ENCODE assay signal across 15 mouse cellular contexts in genomic region chr7:100758718-100759117, GRCm38 (mm10). TPM values are rescaled to one million over a fixed set of nuclear protein-coding genes. Genes with fewer than 3 reads are reported as not detected.
DNase-seq lines count a peak whose midpoint lies in the region; ATAC-seq and TF ChIP-seq lines count a peak whose summit lies in the region.
"Had no signal": no experiment of that assay in that cellular context is flagged by ENCODE, and none has a peak within 500 bp of the region (broad histone marks: within the 10 kb centered on the region; RNA-seq: fewer than 3 reads in every experiment).

No protein-coding gene starts in this region.

- WGBS in cerebellum, adult 2 months = 8% methylated on average over 7 of the region's 7 CpGs
- 59% methylated on average over 7 of the region's 7 CpGs for WGBS in forebrain, embryonic 16.5 days

- H3K36me3 ChIP-seq in forebrain, embryonic 16.5 days (ENCODE audit: control insufficient read depth, insufficient read depth) = no peaks in the 10 kb centered on the region
- H3K36me3 ChIP-seq: neural tube, embryonic 12.5 days had no signal

- no peak for TF ChIP-seq POLR2A in cerebellum, adult 2 months (IDR thresholded peaks at IDR 0.05; ENCODE audit: borderline replicate concordance, insufficient read depth, low read length)

- H3K9me3 ChIP-seq in forebrain, embryonic 16.5 days (ENCODE audit: control insufficient read depth, low read length) = peaks cover 4% of the 10 kb centered on the region; the same call in 1 of the 2 replicates
- H3K9me3 ChIP-seq: limb, embryonic 10.5 days had no signal

- TF ChIP-seq CTCF in cerebellum, adult 2 months (IDR thresholded peaks at IDR 0.05; ENCODE audit: borderline replicate concordance, insufficient read depth, low read depth, low read length) = no peak
- TF ChIP-seq CTCF in left cerebral cortex, adult 2 months (IDR thresholded peaks at IDR 0.05) = no peak

- H3K27me3 ChIP-seq in cerebellum, adult 2 months (ENCODE audit: control insufficient read depth, insufficient read depth, low read length) = no peaks in the 10 kb centered on the region
- no peaks in the 10 kb centered on the region for H3K27me3 ChIP-seq in forebrain, embryonic 16.5 days (replicated peaks; ENCODE audit: control insufficient read depth, insufficient read depth, low read length)
- H3K27me3 ChIP-seq: midbrain, embryonic 13.5 days; neural tube, embryonic 12.5 days had no signal

- peaks cover 10% of the 10 kb centered on the region for H3K4me1 ChIP-seq in cerebellum, adult 2 months (ENCODE audit: control insufficient read depth, insufficient read depth, low read length)
- peaks cover 8% of the 10 kb centered on the region for H3K4me1 ChIP-seq in forebrain, embryonic 16.5 days (replicated peaks; ENCODE audit: control insufficient read depth, insufficient read depth, low read length)
- H3K4me1 ChIP-seq: limb, embryonic 10.5 days; neural tube, embryonic 12.5 days had no signal

- no peak for ATAC-seq in forebrain, embryonic 16.5 days
- ATAC-seq: midbrain, embryonic 13.5 days had no signal

- DNase-seq in layer of hippocampus, adult 18-20 months (ENCODE audit: low spot score in 2 of 2) = peak; percentile 32 to 51
- no peak for DNase-seq in layer of hippocampus, postnatal 10 days (ENCODE audit: low spot score in 2 of 2)
- peak; percentile 71 to 82 for DNase-seq in cerebellum, adult 2 months
- DNase-seq in retina, embryonic 14.5 days (ENCODE audit: low spot score) = peak; percentile 9
- DNase-seq in gastrocnemius, postnatal 4 days (ENCODE audit: low spot score in 2 of 2) = no peak
- DNase-seq in ovary, postnatal 14 days (ENCODE audit: low spot score) = no peak
- DNase-seq in left cerebral cortex, adult 2 months (ENCODE audit: extremely low spot score in 1 of 2, low spot score in 2 of 2) = no peak
- DNase-seq: thymus, postnatal 25 days had no signal

- no peak overlapping the region for H3K9ac ChIP-seq in forebrain, embryonic 16.5 days (replicated peaks; ENCODE audit: low read depth, low read length)
- H3K9ac ChIP-seq: liver, embryonic 14.5 days; midbrain, embryonic 13.5 days; neural tube, embryonic 12.5 days had no signal

- no peak overlapping the region for H3K4me2 ChIP-seq in forebrain, embryonic 16.5 days (ENCODE audit: low read length)
- H3K4me2 ChIP-seq: heart, embryonic 11.5 days; midbrain, embryonic 13.5 days; neural tube, embryonic 12.5 days had no signal

- intact Hi-C loops in left cerebral cortex, adult 2 months (cut with DNase I) = no loop called here

- no peak overlapping the region for H3K27ac ChIP-seq in cerebellum, adult 2 months (ENCODE audit: insufficient read depth, low read length)
- H3K27ac ChIP-seq in forebrain, embryonic 16.5 days (ENCODE audit: low read length) = peak overlapping the region; percentile 53
- no peak overlapping the region for H3K27ac ChIP-seq in left cerebral cortex, adult 2 months
- H3K27ac ChIP-seq: kidney, postnatal 0 days; limb, embryonic 10.5 days; liver, embryonic 14.5 days; midbrain, embryonic 13.5 days; neural tube, embryonic 12.5 days had no signal

- H3K4me3 ChIP-seq in cerebellum, adult 2 months (replicated peaks; ENCODE audit: insufficient read depth, low read depth, low read length) = no peak overlapping the region
- no peak overlapping the region for H3K4me3 ChIP-seq in forebrain, embryonic 16.5 days (replicated peaks; ENCODE audit: low read length)
- no peak overlapping the region for H3K4me3 ChIP-seq in left cerebral cortex, adult 2 months
- H3K4me3 ChIP-seq: limb, embryonic 10.5 days; midbrain, embryonic 13.5 days; neural tube, embryonic 12.5 days had no signal

RNA-seq across cellular contexts. Expression of gene Fam168a, which starts 52.3 kb away (rescaled TPM):
- total RNA-seq in layer of hippocampus, adult 18-20 months (2021) = 100 to 1,000 TPM; 217 to 233 TPM
- total RNA-seq in layer of hippocampus, postnatal 10 days (2021) = 100 to 1,000 TPM; 228 to 260 TPM
- 127 and 144 TPM in 2 replicates for polyA plus RNA-seq in cerebellum, adult 2 months (2012; rRNA removed)
- 118 and 119 TPM in 2 replicates for polyA plus RNA-seq in forebrain, embryonic 16.5 days (2015; fragmentation: Nextera tagmentation; extraction: Ambion mirVana)
- total RNA-seq in gastrocnemius, postnatal 4 days (2021) = 10 to 100 TPM; 65.7 to 67.8 TPM
- total RNA-seq in left cerebral cortex, adult 2 months (2021) = 100 to 1,000 TPM; 215 to 220 TPM

Comparison
In these comparisons a context has a peak if more than half of its experiments do, and no peak if none do; other contexts are left out.
1. DNase-seq: peak in layer of hippocampus, adult 18-20 months (2 of 2), cerebellum, adult 2 months (2 of 2) and retina, embryonic 14.5 days (single experiment); none in layer of hippocampus, postnatal 10 days (0 of 2), gastrocnemius, postnatal 4 days (0 of 2), ovary, postnatal 14 days (single experiment) and left cerebral cortex, adult 2 months (0 of 2).